Mouse (Mus musculus): ENCODE measurements around the gene Nav3. TPM values are rescaled to one million over a fixed set of nuclear protein-coding genes. Genes with fewer than 3 reads are reported as not detected.
A peak's percentile ranks its signal among the peaks of the same experiment; 100 is the strongest.

The Nav3 gene
- polyA plus RNA-seq, 1 experiment from 2014 or later: 4.0 TPM

- Histone ChIP-seq H3K4me3 (ENCODE audit: low read depth, low read length) (no peak overlapping the region), H3K4me1 (replicated peaks; ENCODE audit: control insufficient read depth, insufficient read depth, low read length) (no peaks in the 10 kb centered on the region), H3K27me3 (ENCODE audit: control insufficient read depth, insufficient read depth, low read length) (no peaks in the 10 kb centered on the region), H3K9ac (ENCODE audit: low read length) (no peak overlapping the region), H3K4me2 (ENCODE audit: low read depth, low read length, severe bottlenecking) (no peak overlapping the region), H3K9me3 (ENCODE audit: control insufficient read depth, low read length) (no peaks in the 10 kb centered on the region), H3K36me3 (ENCODE audit: control insufficient read depth, insufficient read depth, low read length) (no peaks in the 10 kb centered on the region), H3K27ac (ENCODE audit: low read depth, low read length) (no peak overlapping the region)
- peak; percentile 51 for DNase-seq (ENCODE audit: low spot score)
- WGBS: 22% methylated on average over 4 of the region's 4 CpGs
- ATAC-seq (replicated peaks; ENCODE audit: low FRiP score): peak; percentile 69; the same call in 1 of the 2 replicates
These were observed 591.3 kb downstream of the Nav3 start for GRCm38 (mm10) chr10:109864708-109865107.

GRCm38 (mm10) chr10:109861275-109861674, 594.7 kb downstream of the Nav3 start:
- Histone ChIP-seq H3K9me3 (ENCODE audit: control insufficient read depth, low read length) (no peaks in the 10 kb centered on the region), H3K36me3 (ENCODE audit: control insufficient read depth, insufficient read depth, low read length) (no peaks in the 10 kb centered on the region), H3K4me2 (ENCODE audit: low read depth, low read length, severe bottlenecking) (no peak overlapping the region), H3K27me3 (ENCODE audit: control insufficient read depth, insufficient read depth, low read length) (no peaks in the 10 kb centered on the region), H3K4me3 (ENCODE audit: low read depth, low read length) (no peak overlapping the region), H3K4me1 (replicated peaks; ENCODE audit: control insufficient read depth, insufficient read depth, low read length) (no peaks in the 10 kb centered on the region), H3K27ac (ENCODE audit: low read depth, low read length) (no peak overlapping the region), H3K9ac (ENCODE audit: low read length) (no peak overlapping the region)
- 66% methylated on average over 2 of the region's 2 CpGs for WGBS
- ATAC-seq (replicated peaks; ENCODE audit: low FRiP score): no peak
- DNase-seq (ENCODE audit: low spot score): no peak

GRCm38 (mm10) chr10:109858568-109858967, 597.4 kb downstream of the Nav3 start:
- DNase-seq (ENCODE audit: low spot score) (no peak), ATAC-seq (replicated peaks; ENCODE audit: low FRiP score) (no peak)
- Histone ChIP-seq H3K9ac (ENCODE audit: low read length) (no peak overlapping the region), H3K27me3 (ENCODE audit: control insufficient read depth, insufficient read depth, low read length) (no peaks in the 10 kb centered on the region), H3K4me2 (ENCODE audit: low read depth, low read length, severe bottlenecking) (no peak overlapping the region), H3K4me3 (ENCODE audit: low read depth, low read length) (no peak overlapping the region), H3K27ac (ENCODE audit: low read depth, low read length) (no peak overlapping the region), H3K4me1 (replicated peaks; ENCODE audit: control insufficient read depth, insufficient read depth, low read length) (no peaks in the 10 kb centered on the region), H3K9me3 (ENCODE audit: control insufficient read depth, low read length) (no peaks in the 10 kb centered on the region), H3K36me3 (ENCODE audit: control insufficient read depth, insufficient read depth, low read length) (no peaks in the 10 kb centered on the region)
- 89% methylated on average over 2 of the region's 2 CpGs for WGBS

- WGBS: 45% methylated on average over 7 of the region's 7 CpGs
- Histone ChIP-seq H3K9ac (ENCODE audit: low read length) (no peak overlapping the region), H3K9me3 (ENCODE audit: control insufficient read depth, low read length) (no peaks in the 10 kb centered on the region), H3K27ac (ENCODE audit: low read depth, low read length) (no peak overlapping the region), H3K36me3 (ENCODE audit: control insufficient read depth, insufficient read depth, low read length) (no peaks in the 10 kb centered on the region), H3K27me3 (ENCODE audit: control insufficient read depth, insufficient read depth, low read length) (no peaks in the 10 kb centered on the region), H3K4me3 (ENCODE audit: low read depth, low read length) (no peak overlapping the region), H3K4me1 (replicated peaks; ENCODE audit: control insufficient read depth, insufficient read depth, low read length) (no peaks in the 10 kb centered on the region), H3K4me2 (ENCODE audit: low read depth, low read length, severe bottlenecking) (no peak overlapping the region)
- ATAC-seq (replicated peaks; ENCODE audit: low FRiP score) (no peak), DNase-seq (ENCODE audit: low spot score) (no peak)
These were observed 603.6 kb downstream of the Nav3 start for GRCm38 (mm10) chr10:109852392-109852791.

DNA sequence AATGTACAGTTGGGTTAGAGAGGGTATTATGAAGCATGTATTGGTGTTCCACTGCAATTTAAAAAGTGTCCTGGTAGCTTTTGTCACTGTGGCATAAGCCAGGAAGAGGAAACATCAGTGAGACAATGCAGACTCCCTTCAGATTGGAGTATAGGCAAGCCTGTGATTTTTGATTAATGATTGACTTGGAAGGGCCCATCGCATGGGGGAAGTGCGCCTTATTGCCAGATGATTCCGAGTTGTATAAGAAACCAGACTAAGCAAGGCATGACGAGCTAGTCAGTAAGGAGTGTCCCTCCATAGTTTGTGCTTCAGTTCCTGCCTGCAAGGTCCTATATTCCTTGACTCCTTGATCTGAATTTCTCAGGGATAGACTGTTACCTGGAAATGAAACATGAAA, 608.4 kb downstream of the Nav3 start:
- Histone ChIP-seq H3K4me1 (replicated peaks; ENCODE audit: control insufficient read depth, insufficient read depth, low read length) (no peaks in the 10 kb centered on the region), H3K27me3 (ENCODE audit: control insufficient read depth, insufficient read depth, low read length) (no peaks in the 10 kb centered on the region), H3K9me3 (ENCODE audit: control insufficient read depth, low read length) (no peaks in the 10 kb centered on the region), H3K9ac (ENCODE audit: low read length) (no peak overlapping the region), H3K36me3 (ENCODE audit: control insufficient read depth, insufficient read depth, low read length) (no peaks in the 10 kb centered on the region), H3K27ac (ENCODE audit: low read depth, low read length) (no peak overlapping the region), H3K4me3 (ENCODE audit: low read depth, low read length) (no peak overlapping the region), H3K4me2 (ENCODE audit: low read depth, low read length, severe bottlenecking) (no peak overlapping the region)
- no peak for ATAC-seq (replicated peaks; ENCODE audit: low FRiP score)
- DNase-seq (ENCODE audit: low spot score): no peak
- 85% methylated on average over 4 of the region's 4 CpGs for WGBS

DNA sequence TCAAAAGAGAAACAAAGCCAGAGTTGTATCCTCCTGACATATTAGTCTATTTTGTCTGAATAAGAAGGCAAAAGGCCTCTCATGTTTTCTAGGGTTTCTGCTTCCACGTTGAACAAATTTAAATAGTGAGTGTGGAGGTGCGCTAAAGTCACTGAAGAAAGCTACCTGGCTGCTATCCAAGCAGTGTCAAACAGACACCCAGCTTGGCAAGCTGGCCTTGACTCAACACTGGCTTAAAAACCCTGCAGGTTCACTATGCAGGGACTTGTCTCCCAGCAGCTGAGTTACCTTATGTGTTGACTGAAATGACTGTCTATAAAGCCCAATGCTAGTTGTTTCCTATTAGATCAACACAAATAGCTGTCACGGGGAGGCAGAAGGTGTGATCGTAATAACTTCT, 612.3 kb downstream of the Nav3 start:
- no peak overlapping the region for H3K4me3 ChIP-seq (ENCODE audit: low read depth, low read length)
- no peaks in the 10 kb centered on the region for H3K9me3 ChIP-seq (ENCODE audit: control insufficient read depth, low read length)
- H3K27ac ChIP-seq (ENCODE audit: low read depth, low read length): no peak overlapping the region
- DNase-seq (ENCODE audit: low spot score) (no peak), ATAC-seq (replicated peaks; ENCODE audit: low FRiP score) (no peak)
- H3K27me3 ChIP-seq (ENCODE audit: control insufficient read depth, insufficient read depth, low read length): no peaks in the 10 kb centered on the region
- no peaks in the 10 kb centered on the region for H3K4me1 ChIP-seq (replicated peaks; ENCODE audit: control insufficient read depth, insufficient read depth, low read length)
- no peak overlapping the region for H3K4me2 ChIP-seq (ENCODE audit: low read depth, low read length, severe bottlenecking)
- WGBS: 91% methylated on average over 4 of the region's 4 CpGs
- no peaks in the 10 kb centered on the region for H3K36me3 ChIP-seq (ENCODE audit: control insufficient read depth, insufficient read depth, low read length)
- H3K9ac ChIP-seq (ENCODE audit: low read length): no peak overlapping the region

DNA sequence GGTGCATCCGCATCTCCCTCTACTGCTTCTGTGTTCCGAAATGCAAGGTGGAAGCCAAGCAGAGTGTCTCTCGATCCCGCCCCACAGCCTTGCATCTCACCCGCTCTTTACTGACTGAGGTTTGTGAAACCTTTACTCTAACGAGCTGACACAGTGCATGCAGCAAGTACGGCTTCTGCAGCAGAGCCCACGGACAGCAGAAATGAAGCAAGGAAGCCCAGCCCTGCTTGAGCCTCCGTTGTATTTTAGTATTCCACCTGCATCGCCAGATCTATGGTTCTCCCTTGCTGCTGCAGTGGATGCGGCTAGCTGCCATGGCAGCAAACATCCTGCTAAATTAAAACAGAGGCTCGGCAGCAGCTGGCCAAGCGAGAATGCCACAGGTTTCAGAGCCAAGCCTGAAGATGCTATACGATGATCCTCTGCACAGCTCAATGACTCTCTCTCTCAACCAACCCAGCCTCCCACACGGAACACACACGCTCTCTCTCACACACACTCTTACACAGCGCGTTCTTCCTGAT, 623.2 kb downstream of the Nav3 start:
- H3K27ac ChIP-seq (ENCODE audit: low read depth, low read length): no peak overlapping the region
- no peaks in the 10 kb centered on the region for H3K9me3 ChIP-seq (ENCODE audit: control insufficient read depth, low read length)
- WGBS: 9% methylated on average over 18 of the region's 18 CpGs
- H3K9ac ChIP-seq (ENCODE audit: low read length): peak overlapping the region; percentile 47; the same call in 1 of the 2 replicates
- ATAC-seq (replicated peaks; ENCODE audit: low FRiP score): peak; percentile 65
- H3K27me3 ChIP-seq (ENCODE audit: control insufficient read depth, insufficient read depth, low read length): no peaks in the 10 kb centered on the region
- peak overlapping the region; percentile 34 for H3K4me3 ChIP-seq (ENCODE audit: low read depth, low read length)
- peak overlapping the region; percentile 61 for H3K4me2 ChIP-seq (ENCODE audit: low read depth, low read length, severe bottlenecking)
- peak; percentile 58 for DNase-seq (ENCODE audit: low spot score)
- no peaks in the 10 kb centered on the region for H3K36me3 ChIP-seq (ENCODE audit: control insufficient read depth, insufficient read depth, low read length)
- H3K4me1 ChIP-seq (replicated peaks; ENCODE audit: control insufficient read depth, insufficient read depth, low read length): peaks cover 4% of the 10 kb centered on the region; the same call in 1 of the 2 replicates

DNA sequence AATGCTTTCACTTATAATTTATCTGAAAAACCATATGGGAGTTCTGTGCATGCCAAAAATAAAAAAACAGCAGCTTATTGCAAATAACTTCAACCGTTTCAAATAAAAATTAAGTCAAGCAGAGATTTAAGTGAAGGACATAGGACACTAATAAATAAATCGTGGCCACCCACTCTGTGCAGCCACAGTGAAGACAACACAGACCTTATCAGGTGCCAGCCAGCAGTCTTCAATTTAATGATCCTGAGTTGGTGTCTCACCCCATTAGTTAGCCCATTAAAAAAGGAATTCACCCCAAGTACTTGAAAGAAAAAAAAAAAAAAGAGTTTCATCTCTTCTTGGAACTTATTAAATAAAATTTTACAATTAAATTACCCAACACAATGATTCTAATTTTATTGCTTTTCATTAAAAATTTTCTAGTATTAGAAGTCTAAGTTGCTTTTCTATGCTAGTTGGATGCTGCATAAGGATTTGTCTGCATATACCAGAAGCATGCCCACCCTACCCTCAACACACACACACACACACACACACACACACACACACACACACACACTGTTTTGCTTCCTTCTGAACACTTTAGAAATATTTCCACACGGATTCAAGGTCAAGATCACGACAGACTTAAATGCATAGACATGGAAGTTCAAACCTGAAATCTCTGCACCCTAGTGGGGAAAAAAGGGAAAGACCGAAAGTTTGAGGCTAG, 649.1 kb downstream of the Nav3 start:
- Histone ChIP-seq H3K36me3 (ENCODE audit: control insufficient read depth, insufficient read depth, low read length) (no peaks in the 10 kb centered on the region), H3K4me1 (replicated peaks; ENCODE audit: control insufficient read depth, insufficient read depth, low read length) (no peaks in the 10 kb centered on the region), H3K9ac (ENCODE audit: low read length) (no peak overlapping the region), H3K9me3 (ENCODE audit: control insufficient read depth, low read length) (no peaks in the 10 kb centered on the region), H3K4me2 (ENCODE audit: low read depth, low read length, severe bottlenecking) (no peak overlapping the region), H3K4me3 (ENCODE audit: low read depth, low read length) (no peak overlapping the region), H3K27ac (ENCODE audit: low read depth, low read length) (no peak overlapping the region), H3K27me3 (ENCODE audit: control insufficient read depth, insufficient read depth, low read length) (no peaks in the 10 kb centered on the region)
- ATAC-seq (replicated peaks; ENCODE audit: low FRiP score) (no peak), DNase-seq (ENCODE audit: low spot score) (no peak)
- WGBS: 83% methylated on average over 5 of the region's 5 CpGs

DNA sequence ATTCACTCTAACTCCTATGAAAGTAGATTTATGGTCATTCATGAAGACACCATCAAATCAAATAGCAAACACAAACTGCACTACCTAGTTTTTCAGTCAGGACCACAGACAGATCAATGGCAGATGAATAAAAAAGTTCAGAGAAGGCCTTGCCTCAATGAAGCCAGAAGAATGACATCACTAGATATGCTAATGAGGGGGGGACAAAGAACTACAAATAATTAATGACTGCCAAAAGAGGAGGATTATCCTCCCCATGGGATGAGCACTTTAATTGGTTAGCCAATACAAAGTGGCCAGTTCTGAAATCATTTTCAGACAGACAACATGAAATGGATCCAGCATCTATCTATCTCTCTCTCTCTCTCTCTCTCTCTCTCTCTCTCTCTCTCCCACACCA, 652.6 kb downstream of the Nav3 start:
- no peak for DNase-seq (ENCODE audit: low spot score)

More for the DNA sequence above, 652.6 kb downstream of the Nav3 start:
- peak; percentile 22; the same call in 1 of the 2 replicates for ATAC-seq (replicated peaks; ENCODE audit: low FRiP score)
- Histone ChIP-seq H3K4me3 (ENCODE audit: low read depth, low read length) (no peak overlapping the region), H3K4me2 (ENCODE audit: low read depth, low read length, severe bottlenecking) (no peak overlapping the region), H3K36me3 (ENCODE audit: control insufficient read depth, insufficient read depth, low read length) (no peaks in the 10 kb centered on the region), H3K9ac (ENCODE audit: low read length) (no peak overlapping the region), H3K27me3 (ENCODE audit: control insufficient read depth, insufficient read depth, low read length) (no peaks in the 10 kb centered on the region), H3K9me3 (ENCODE audit: control insufficient read depth, low read length) (no peaks in the 10 kb centered on the region), H3K4me1 (replicated peaks; ENCODE audit: control insufficient read depth, insufficient read depth, low read length) (no peaks in the 10 kb centered on the region), H3K27ac (ENCODE audit: low read depth, low read length) (no peak overlapping the region)

Data from forebrain, embryonic 11.5 days (tissue).